Mouse (Mus musculus): ENCODE results near the gene Mars.
"Not testable (repeated sequence)": the region's sequence is repeated elsewhere in the genome, so short reads cannot be mapped to it uniquely, and the experiment has no call there.

Gene Mars

DNA sequence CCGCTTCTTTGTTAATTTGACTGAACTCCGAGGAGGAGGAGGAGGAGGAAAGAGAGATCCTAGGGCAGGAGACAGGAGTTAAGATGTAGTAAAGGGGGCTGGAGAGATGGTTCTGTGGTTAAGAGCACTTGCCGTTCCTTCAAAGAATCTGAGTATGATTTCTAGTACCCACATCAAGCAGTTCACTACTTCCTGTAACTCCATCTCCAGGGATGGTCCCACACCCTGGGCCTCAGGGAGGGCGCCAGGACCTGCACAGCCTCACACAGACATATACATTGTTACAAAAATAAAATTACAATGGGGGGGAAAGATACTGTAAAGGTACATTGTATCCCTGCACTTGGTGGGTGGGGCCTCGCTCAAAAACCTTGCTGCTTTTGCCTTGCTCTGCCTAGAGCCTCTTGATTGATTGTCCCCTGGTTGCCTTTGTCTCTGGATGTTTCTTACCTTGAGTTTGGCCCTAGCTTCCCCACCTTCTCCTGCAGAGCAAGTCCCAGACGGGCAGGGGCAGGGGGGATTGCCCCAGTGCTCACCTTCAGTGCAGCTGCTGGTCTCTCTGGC lies 26.0 kb upstream of the Mars start:
- no peak for DNase-seq (ENCODE audit: low spot score in 2 of 2)

GRCm38 (mm10) chr10:127336952-127337351 lies 25.4 kb upstream of the Mars start:
- no peak for DNase-seq (ENCODE audit: low spot score in 2 of 2)

DNA sequence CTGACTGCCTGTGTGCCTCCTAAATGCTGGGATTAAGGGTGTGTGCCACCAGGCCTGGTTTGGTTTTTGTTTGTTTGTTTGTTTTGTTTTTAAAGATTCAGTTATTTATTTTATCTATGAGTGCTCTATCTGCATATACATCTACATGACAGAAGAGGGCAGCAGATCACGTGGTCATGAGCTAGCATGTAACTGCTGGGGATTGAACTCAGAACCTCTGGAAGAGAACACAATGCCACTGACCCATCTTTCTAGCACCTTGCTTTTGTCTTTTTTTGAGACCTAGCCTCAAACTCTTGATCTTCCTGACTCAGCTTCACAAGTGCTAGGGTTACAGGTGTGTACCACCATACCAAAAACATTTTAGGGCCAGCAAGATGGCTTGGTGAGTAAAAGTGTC lies 23.7 kb upstream of the Mars start:
- DNase-seq (ENCODE audit: low spot score in 2 of 2): no peak

DNA sequence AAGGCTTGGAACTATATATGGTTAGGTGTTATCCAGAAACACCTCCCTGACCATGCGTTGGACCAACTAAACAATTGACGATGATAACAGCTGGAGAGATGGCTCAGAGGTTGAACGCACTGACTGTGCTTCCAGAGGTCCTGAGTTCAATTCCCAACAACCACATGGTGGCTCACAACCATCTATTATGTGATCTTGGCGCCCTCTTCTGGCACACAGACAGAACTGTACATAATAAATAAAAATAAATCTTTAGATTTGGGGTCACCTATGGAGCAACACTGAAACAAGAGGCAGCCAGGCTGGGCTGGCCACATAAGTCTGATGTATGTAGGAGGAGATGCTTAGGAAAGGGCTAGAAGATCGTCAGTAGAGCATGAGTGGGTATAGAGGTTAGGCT lies 21.6 kb upstream of the Mars start:
- DNase-seq (ENCODE audit: low spot score in 2 of 2): no peak

GRCm38 (mm10) chr10:127332211-127332874 lies 20.8 kb upstream of the Mars start:
- DNase-seq (ENCODE audit: low spot score in 2 of 2): no peak

DNA sequence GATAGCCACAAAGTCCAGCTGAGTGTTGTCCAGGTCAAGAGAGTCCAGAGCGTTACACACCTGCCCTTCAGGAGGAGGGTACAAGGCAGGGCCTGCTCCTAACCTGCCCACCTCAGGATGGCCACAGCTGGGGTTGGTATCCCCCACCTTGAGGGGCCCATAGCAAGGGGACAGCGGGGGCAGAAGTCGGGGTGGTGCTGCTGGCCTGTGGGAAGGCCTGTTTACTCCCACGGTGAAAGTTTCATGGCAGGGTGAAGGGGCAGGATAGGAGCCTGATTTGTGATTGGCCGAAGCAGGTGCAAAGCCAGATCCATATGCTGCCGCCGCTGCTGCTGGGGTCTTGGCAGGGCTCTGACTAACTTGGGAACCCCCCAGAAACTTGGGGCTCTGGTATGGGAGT lies 18.6 kb upstream of the Mars start:
- DNase-seq (ENCODE audit: low spot score in 2 of 2): no peak

DNA sequence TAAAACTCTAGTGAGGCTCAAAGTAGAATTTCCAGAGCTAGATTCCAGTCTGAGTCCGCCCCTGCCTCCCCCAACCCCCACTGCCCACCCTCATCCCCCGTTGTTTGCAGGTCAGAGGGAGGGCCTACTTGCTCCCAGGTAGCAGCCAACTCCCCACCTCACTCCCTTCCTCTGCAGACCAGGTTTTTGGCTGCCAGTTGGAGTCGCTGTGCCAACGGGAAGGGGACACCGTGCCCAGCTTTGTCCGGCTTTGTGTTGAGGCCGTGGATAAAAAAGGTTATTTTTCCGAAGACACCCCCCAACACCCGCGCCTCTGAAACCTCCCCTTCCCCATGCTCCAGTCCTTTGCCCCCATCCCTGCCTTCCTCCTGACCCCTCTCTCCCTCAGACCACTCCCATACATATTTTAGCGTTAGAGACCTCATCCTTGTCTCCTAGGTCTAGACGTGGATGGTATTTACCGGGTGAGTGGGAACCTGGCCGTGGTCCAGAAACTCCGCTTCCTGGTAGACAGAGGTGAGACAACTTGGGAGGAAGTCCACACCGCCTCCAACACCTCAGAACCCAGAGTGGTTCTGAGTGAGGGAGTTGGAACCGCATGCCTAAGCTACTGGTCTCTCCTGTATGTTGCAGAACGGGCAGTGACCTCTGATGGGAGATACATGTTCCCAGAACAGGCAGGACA lies 16.0 kb upstream of the Mars start:
- DNase-seq (ENCODE audit: low spot score in 2 of 2): peak in 1 of 2 experiments; percentile 26

DNA sequence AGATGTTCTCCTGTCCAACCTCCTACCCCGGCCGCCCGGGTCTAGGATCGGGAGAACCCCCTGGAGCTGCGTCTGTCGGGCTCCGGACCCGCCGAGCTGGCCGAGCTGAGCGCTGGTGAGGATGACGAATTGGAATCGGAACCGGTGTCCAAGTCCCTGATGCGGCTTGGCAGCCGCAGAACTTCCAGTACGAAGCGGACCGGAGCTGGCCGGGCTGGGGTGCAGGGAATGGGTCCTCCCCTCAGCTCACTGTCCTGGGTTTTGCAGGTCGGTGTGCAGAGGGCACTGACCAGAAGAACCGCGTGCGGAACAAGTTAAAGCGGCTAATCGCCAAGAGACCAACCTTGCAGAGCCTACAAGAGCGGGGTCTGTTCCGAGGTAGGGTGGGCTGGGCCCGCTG lies 15.2 kb upstream of the Mars start:
- no peak for DNase-seq (ENCODE audit: low spot score in 2 of 2)

DNA sequence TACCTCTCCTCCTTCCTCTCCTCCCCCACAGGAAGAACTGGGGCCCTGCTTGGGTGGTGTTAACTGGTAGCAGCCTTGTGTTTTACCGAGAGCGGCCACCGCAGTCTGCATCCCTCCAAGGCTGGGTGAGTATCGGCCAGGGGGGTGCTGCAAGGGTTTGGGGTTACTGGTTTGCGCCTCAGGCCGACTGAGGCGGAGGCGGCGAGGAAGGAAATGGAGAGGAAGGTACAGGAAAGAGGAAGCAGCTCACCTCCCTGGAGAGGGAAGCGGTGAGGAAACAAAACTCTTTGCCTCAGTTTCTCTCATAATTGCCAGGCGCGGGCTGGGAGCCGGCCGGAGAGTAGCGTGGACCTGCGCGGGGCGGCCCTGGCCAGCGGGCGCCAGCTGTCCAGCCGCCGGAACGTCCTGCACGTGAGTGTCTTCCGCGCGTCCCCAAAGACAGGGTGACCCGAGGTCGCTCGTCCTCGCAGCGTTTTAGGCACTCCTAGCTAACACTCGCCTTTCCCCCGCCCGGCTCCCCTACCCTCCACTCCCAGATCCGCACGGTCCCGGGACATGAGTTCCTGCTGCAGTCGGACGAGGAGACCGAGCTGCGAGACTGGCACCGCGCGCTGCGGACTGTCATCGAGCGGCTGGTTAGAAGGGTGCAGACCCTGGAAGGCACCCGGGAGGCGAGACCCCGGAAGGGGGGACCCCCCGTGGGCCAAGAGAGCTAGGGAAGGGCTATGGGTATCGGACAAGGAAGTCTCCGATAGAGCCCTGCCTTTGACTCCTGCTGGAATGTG lies 14.6 kb upstream of the Mars start:
- peak in 1 of 2 experiments; percentile 24 for DNase-seq (ENCODE audit: low spot score in 2 of 2)

DNA sequence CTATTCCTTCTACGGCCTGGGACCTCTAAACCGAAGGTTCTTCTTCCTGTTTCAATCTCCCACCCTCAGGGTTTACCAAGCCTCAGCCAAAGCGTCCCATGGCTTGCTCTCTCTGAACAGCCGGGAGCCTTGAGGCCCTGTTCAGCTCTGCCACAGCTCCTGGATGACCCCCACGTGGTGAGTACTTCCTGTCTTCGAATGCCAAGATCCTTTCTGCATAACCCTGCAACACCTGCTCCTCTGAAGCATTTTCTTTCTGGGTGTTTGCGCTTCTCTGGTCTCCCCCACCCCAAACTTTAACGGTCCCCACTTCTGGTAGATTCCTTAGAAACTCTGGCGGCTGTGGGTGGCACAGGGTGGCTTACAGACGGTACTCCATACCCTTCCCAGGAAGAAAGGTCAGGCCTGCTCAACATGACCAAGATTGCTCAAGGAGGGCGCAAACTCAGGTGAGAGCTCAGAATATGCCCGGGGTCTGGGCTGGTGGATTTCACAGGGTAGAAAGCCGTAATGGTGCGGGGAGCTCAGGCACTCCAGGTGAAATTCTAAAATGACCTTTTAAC lies 13.9 kb upstream of the Mars start:
- DNase-seq (ENCODE audit: low spot score in 2 of 2): no peak

DNA sequence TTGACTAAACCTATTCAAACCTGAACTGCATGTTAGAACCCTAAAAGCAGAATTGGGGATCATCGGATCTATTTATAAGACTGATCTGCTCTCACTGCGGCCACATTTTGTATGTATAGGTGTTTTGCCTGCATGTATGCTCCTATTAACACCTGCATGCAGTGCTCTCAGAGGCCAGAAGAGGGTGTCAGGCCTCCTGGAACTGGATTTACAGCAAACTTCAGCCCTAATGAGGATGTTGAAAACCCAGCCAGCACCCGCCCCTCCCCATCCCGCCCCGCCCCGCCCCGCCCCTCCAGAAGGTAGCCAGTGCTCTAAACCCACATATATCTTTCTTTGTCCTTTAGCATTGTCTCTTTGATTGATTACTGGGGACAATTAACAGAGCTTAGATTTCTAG lies 12.9 kb upstream of the Mars start:
- peak in 1 of 2 experiments; percentile 53 for DNase-seq (ENCODE audit: low spot score in 2 of 2)

DNA sequence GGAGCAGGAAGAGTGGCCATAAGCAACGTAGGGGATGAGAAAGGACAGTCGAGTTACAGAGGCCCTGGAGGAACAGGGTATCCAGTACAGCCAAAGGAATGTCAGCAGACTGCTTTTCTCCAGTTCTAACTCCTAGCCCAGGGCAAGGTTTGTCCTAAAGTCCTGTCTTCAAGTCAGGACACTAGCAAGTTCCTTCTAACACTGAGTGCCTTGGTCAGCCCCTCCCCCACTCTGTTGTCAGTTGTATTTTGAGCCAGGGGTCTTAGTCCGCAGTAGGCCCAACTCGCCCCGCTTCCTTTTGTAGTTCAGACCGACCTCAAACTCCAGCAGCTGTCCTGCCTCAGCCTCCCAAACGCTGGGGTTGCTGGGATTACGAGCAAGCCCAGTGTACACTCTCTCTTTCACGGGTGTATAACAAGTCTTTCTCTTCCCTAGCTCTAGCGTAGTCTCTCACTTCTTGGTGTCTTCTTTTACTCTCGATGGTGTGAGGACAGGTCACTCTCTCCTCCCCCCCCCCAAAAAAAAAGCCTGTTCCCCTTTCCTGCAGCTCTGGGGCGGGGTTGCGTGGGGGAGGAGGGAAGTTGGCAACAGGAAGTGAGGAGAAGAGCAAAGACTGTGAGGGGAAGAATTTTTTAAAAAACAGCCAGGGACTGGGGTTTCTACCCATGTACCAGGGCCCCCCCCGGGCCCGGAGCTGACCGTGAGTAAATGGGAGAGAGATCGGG lies 11.7 kb upstream of the Mars start:
- DNase-seq (ENCODE audit: low spot score in 2 of 2): no peak

GRCm38 (mm10) chr10:127322669-127323068 lies 11.1 kb upstream of the Mars start:
- DNase-seq (ENCODE audit: low spot score in 2 of 2): no peak

GRCm38 (mm10) chr10:127322178-127322577 lies 10.6 kb upstream of the Mars start:
- no peak for DNase-seq (ENCODE audit: low spot score in 2 of 2)

DNA sequence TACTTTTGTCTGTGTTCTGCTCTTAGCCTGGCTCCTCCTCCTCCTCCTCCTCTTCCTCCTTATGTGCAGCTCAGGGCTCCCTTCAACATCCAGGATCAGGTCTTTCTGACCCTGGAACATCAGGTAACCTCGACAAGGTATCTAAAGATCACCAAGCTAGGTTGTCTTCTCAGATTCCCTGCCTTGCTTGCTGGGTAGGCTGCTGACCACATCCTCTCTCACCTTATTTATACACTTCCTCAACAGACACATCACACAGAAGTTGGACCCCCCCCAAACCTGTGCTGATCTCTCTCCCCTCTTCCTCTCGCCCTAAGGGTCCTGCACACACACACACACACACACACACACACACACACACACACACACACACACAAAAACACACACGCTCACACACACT lies 10.0 kb upstream of the Mars start, which contains the start of gene Arhgap9:
TSS of gene Arhgap9 (plus strand) at position 344 of the 400 bp plus-strand sequence.
- DNase-seq (ENCODE audit: low spot score in 2 of 2): no peak

DNA sequence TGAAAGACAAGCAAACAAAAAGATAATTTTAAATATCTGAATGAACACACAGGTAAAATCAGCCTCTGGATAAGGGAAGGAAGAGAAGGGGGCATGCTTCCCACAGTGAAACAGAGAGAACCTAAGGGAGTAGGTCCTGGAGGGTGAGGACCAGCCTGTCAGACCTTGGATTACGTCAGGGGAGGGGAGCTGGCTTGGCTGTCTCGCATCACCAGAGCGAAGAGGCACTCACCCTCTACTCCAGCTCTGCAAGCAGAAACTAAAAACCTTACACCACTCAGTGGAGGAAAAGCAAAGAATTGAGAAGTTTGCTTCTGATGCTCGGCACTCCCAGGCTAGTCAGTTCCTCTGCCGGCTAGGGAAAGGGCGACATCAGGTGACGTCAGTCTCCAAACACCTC lies 8.4 kb upstream of the Mars start:
- DNase-seq (ENCODE audit: low spot score in 2 of 2): no peak

DNA sequence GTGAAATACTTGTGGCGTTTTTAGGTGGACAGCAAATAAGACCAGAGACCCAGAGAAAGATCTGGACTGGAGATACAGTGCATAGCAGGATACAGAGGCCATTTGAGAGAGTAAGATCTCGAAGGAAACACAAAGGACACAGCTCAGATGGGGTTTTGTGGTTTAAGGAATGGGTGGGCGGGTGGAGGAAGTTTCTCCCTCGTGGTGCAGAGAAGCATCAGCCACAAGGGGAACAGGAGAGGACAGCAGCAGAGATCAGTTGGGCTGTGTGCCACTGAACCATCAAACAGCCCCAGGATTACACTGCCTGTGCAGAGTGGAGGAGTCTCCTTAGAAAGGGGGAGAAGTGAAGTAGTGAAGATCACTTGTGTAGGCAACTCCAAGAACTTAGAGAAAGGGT lies 6.4 kb upstream of the Mars start:
- no peak for DNase-seq (ENCODE audit: low spot score in 2 of 2)

DNA sequence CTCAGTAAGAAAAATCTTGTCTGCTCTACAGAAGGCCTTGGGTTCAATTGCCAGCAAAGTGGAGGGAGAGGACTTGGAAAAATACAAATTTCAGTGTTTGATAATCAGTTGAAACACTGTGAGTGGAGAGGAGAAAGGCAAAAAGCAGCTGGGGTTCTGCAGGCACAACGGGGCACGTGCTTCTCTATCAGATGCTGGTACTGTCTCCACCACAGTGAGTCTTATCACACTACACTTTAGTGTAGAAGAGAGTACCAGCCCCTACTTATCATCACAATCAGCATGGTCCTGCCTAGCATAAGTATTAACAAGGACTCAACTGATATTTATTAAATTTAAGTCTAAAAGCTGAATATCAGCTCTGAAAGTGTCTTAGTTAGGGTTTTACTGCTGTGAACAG lies 5.7 kb upstream of the Mars start:
- DNase-seq (ENCODE audit: low spot score in 2 of 2): no peak

DNA sequence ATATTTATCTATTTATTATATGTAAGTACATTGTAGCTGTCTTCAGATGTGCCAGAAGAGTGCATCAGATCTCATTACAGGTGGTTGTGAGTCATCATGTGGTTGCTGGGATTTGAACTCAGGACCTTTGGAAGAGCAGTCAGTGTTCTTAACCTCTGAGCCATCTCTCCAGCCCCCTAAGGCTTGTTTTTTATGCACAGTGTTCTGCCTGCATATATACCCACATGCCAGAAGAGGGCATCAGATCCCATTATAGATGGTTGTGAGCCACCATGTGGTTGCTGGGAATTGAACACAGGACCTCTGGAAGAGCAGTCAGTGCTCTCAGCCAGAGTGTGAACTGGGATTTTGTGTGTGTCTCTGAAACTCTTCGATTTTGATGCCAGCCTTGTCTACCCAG lies 3.4 kb upstream of the Mars start:
- not testable (repeated sequence) for DNase-seq (ENCODE audit: low spot score in 2 of 2)

DNA sequence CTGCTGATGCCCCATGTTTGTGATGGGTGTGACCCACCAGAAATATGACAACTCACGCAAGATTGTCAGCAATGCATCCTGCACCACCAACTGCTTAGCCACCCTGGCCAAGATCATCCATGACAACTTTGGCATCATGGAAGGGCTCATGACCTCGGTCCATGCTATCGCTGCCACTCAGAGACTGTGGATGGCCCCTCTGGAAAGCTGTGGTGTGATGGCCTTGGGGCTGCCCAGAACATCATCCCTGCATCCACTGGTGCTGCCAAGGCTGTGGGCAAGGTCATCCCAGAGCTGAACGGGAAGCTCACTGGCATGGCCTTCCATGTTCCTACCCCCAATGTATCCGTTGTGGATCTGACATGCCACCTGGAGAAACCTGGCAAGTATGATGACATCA lies 1.9 kb upstream of the Mars start:
- not testable (repeated sequence) for DNase-seq (ENCODE audit: low spot score in 2 of 2)

- no peak for DNase-seq (ENCODE audit: low spot score in 2 of 2)
Measured at GRCm38 (mm10) chr10:127312858-127313257, 1.3 kb upstream of the Mars start.

GRCm38 (mm10) chr10:127312356-127312676 lies 730 bp upstream of the Mars start:
- DNase-seq (ENCODE audit: low spot score in 2 of 2): peak; percentile 84 to 85

Data from right cerebral cortex, postnatal 10 days (tissue).